Mouse (Mus musculus): Measurements from ENCODE around the gene Dmrta1. TPM values are rescaled to one million over a fixed set of nuclear protein-coding genes. Genes with fewer than 3 reads are reported as not detected.
"Not testable (repeated sequence)": the region's sequence is repeated elsewhere in the genome, so short reads cannot be mapped to it uniquely, and the experiment has no call there.

The Dmrta1 gene
- total RNA-seq, 1 experiment from 2014 or later: not detected

DNA sequence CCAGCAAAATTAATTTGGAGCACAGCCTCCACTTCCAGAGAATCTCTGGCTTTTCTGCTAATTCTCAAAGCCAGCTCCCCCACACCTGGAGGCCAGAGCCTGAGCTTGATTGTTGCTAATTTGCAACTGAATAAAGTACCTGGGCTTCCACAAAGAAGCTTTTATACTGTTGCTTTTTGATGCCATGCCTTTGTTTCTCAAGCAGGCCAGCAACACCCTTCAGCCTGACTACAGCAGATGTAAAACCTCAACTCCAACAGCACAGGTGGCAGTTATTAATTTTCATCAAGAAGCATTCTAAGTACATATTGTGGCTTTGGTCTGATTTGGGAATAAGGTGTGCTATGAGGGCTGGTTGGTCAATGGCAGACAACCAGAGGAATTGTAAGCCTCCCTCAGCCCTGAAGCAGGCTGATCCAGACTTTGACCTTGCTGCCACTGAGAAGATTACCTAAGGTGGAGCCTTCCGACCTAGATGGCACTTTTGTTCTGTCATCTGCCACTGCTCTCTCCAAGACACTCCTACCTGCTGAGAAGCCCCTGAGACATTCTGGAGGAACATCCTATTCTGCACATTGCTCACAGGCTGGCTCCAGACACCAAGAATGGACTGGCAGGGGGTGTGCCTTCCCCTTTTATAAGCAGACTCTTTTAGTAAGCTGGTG is 44.4 kb downstream of the Dmrta1 start:
- not testable (repeated sequence) for ATAC-seq (replicated peaks; ENCODE audit: insufficient number of reproducible peaks, low FRiP score, low TSS enrichment, poor library complexity, severe bottlenecking)

Measured in monocyte, adult 5-6 weeks (primary cell).